Mouse (Mus musculus): ENCODE results near the gene Ptbp3. TPM values are rescaled to one million over a fixed set of nuclear protein-coding genes. Genes with fewer than 3 reads are reported as not detected.
"Not testable (repeated sequence)": the region's sequence is repeated elsewhere in the genome, so short reads cannot be mapped to it uniquely, and the experiment has no call there.

Ptbp3 gene
- polyA plus RNA-seq, 1 experiment = 13.6 TPM

- H3K27me3 ChIP-seq (ENCODE audit: control insufficient read depth, insufficient read depth, low read length) = no peaks in the 10 kb centered on the region
- peak within 1 kb of the TSS; percentile 86 for H3K4me3 ChIP-seq (ENCODE audit: control insufficient read depth, low read depth, low read length)
- H3K4me1 ChIP-seq (ENCODE audit: control insufficient read depth, insufficient read depth, low read length) = peaks cover 8% of the 10 kb centered on the region; the same call in 1 of the 2 replicates
- H3K27ac ChIP-seq (ENCODE audit: control insufficient read depth, insufficient read depth, low read depth, low read length) = peak within 1 kb of the TSS; percentile 77
- TF ChIP-seq POLR2A (IDR thresholded peaks at IDR 0.05; ENCODE audit: control insufficient read depth, low read depth, low read length) = peak; percentile 71; the same call in 1 of the 2 replicates
- TF ChIP-seq CTCF (IDR thresholded peaks at IDR 0.05; ENCODE audit: control insufficient read depth, insufficient read depth, insufficient replicate concordance, low read depth, low read length) = no peak
- no peaks in the 10 kb centered on the region for H3K36me3 ChIP-seq (ENCODE audit: control insufficient read depth, insufficient read depth, low read length)
These were observed 32.4 kb upstream of the Ptbp3 start, which contains the start of gene Hsdl2 for GRCm38 (mm10) chr4:59581314-59582185. TSS of gene Hsdl2 (plus strand) at chr4:59581563.

GRCm38 (mm10) chr4:59580495-59581281 is 31.5 kb upstream of the Ptbp3 start:
- TF ChIP-seq POLR2A (IDR thresholded peaks at IDR 0.05; ENCODE audit: control insufficient read depth, low read depth, low read length) (no peak), CTCF (IDR thresholded peaks at IDR 0.05; ENCODE audit: control insufficient read depth, insufficient read depth, insufficient replicate concordance, low read depth, low read length) (no peak)
- H3K27me3 ChIP-seq (ENCODE audit: control insufficient read depth, insufficient read depth, low read length) = no peaks in the 10 kb centered on the region
- H3K4me1 ChIP-seq (ENCODE audit: control insufficient read depth, insufficient read depth, low read length) = peaks cover 8% of the 10 kb centered on the region; the same call in 1 of the 2 replicates
- no peaks in the 10 kb centered on the region for H3K36me3 ChIP-seq (ENCODE audit: control insufficient read depth, insufficient read depth, low read length)
- H3K4me3 ChIP-seq (ENCODE audit: control insufficient read depth, low read depth, low read length) = peak overlapping the region; percentile 86
- peak overlapping the region; percentile 77 for H3K27ac ChIP-seq (ENCODE audit: control insufficient read depth, insufficient read depth, low read depth, low read length)

DNA sequence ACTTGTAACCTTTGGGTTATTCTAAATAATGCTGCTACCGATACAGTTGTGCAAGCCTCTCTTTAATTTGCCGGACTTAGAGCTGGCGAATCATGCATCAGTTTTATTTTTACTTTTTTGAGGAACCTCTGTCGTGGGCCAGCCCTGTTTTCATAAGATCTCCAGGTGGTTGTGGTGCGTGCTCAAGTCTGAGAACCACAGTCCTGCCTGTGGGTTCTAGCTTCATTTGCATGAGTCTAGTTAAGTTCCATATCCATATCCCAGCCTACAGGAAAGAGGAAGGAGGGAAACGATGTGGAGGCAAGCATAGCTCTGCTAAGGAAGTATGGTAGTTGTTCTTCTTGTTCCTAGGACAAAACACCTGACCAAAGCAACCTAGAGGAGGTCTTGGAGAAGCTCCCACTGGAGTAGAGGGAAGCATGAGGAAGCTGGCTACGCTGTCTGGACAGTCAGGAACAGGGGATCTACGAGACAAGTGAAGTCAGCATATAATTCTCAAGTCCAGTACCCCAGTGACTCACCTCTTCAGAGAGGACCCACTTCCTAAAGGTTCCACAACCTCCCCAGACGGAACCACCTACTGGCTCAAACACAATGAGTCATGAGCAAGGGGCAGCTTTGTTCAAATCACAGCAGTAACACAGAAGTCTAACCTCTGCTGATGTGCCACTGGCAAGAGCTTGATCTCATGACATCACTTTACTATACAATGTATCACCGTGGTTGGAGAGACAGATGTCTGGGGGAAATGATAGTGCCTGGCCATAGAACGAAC is 26.2 kb upstream of the Ptbp3 start:
- TF ChIP-seq POLR2A (IDR thresholded peaks at IDR 0.05; ENCODE audit: control insufficient read depth, low read depth, low read length) = no peak
- no peak for TF ChIP-seq CTCF (IDR thresholded peaks at IDR 0.05; ENCODE audit: control insufficient read depth, insufficient read depth, insufficient replicate concordance, low read depth, low read length)
- no peak overlapping the region for H3K27ac ChIP-seq (ENCODE audit: control insufficient read depth, insufficient read depth, low read depth, low read length)

DNA sequence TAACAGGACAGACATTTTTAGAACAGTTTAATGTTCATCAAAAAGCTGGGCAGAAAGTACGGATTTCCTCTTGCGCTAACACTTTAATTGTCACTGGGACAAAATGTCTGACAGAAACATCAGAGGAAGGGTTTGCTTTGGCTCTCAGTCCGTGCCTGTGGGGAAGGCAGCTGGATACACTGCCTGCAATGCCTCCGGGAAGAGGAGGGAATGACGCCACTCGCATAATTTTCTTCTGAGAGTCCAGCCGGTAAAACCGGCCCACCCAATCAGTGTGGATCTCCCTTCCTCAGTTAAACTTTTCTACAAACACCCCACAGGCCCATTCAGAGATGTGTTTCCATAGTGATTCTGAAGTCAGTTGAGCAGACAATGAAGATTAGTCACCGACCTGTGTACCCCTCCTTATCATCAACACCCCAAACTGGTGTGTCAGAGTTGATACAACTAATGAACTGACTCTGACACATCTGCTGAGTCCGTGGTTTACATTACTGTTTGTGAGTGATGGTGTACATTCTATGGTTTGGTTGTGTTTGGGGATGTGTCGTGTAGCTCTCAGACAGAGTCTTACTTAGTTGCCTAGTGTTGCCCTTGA is 23.5 kb upstream of the Ptbp3 start:
- no peaks in the 10 kb centered on the region for H3K36me3 ChIP-seq (ENCODE audit: control insufficient read depth, insufficient read depth, low read length)
- no peak overlapping the region for H3K4me3 ChIP-seq (ENCODE audit: control insufficient read depth, low read depth, low read length)
- no peaks in the 10 kb centered on the region; the same call in 1 of the 2 replicates for H3K4me1 ChIP-seq (ENCODE audit: control insufficient read depth, insufficient read depth, low read length)
- H3K27me3 ChIP-seq (ENCODE audit: control insufficient read depth, insufficient read depth, low read length) = no peaks in the 10 kb centered on the region
- no peak overlapping the region for H3K27ac ChIP-seq (ENCODE audit: control insufficient read depth, insufficient read depth, low read depth, low read length)
- TF ChIP-seq POLR2A (IDR thresholded peaks at IDR 0.05; ENCODE audit: control insufficient read depth, low read depth, low read length) = no peak

More for the DNA sequence above, 26.2 kb upstream of the Ptbp3 start:
- H3K4me1 ChIP-seq (ENCODE audit: control insufficient read depth, insufficient read depth, low read length) = peaks cover 3% of the 10 kb centered on the region; the same call in 1 of the 2 replicates
- H3K36me3 ChIP-seq (ENCODE audit: control insufficient read depth, insufficient read depth, low read length) = no peaks in the 10 kb centered on the region
- H3K4me3 ChIP-seq (ENCODE audit: control insufficient read depth, low read depth, low read length) = no peak overlapping the region
- no peaks in the 10 kb centered on the region for H3K27me3 ChIP-seq (ENCODE audit: control insufficient read depth, insufficient read depth, low read length)

GRCm38 (mm10) chr4:59570519-59570918 is 21.4 kb upstream of the Ptbp3 start:
- not testable (repeated sequence) for H3K4me3 ChIP-seq (ENCODE audit: control insufficient read depth, low read depth, low read length); H3K36me3 ChIP-seq (ENCODE audit: control insufficient read depth, insufficient read depth, low read length); H3K27ac ChIP-seq (ENCODE audit: control insufficient read depth, insufficient read depth, low read depth, low read length); H3K4me1 ChIP-seq (ENCODE audit: control insufficient read depth, insufficient read depth, low read length); H3K27me3 ChIP-seq (ENCODE audit: control insufficient read depth, insufficient read depth, low read length)

- Histone ChIP-seq H3K36me3 (ENCODE audit: control insufficient read depth, insufficient read depth, low read length) (no peaks in the 10 kb centered on the region), H3K4me3 (ENCODE audit: control insufficient read depth, low read depth, low read length) (no peak overlapping the region), H3K27me3 (ENCODE audit: control insufficient read depth, insufficient read depth, low read length) (no peaks in the 10 kb centered on the region), H3K27ac (ENCODE audit: control insufficient read depth, insufficient read depth, low read depth, low read length) (no peak overlapping the region), H3K4me1 (ENCODE audit: control insufficient read depth, insufficient read depth, low read length) (no peaks in the 10 kb centered on the region)
- TF ChIP-seq CTCF (IDR thresholded peaks at IDR 0.05; ENCODE audit: control insufficient read depth, insufficient read depth, insufficient replicate concordance, low read depth, low read length) = no peak
- no peak for TF ChIP-seq POLR2A (IDR thresholded peaks at IDR 0.05; ENCODE audit: control insufficient read depth, low read depth, low read length)
These were observed 20.4 kb upstream of the Ptbp3 start for GRCm38 (mm10) chr4:59569538-59569937.
